Mouse (Mus musculus) heart, adult 2 months (tissue): ENCODE measurements around the gene Abhd18.

Source experiments
- CTCF ChIP-seq: fragments of 200-600 bp; IDR thresholded peaks from 2 replicates; pipeline ENCODE4 v1.8.1; 2022; ENCODE audit warnings: antibody characterized with exemption, mild to moderate bottlenecking, moderate library complexity
- EP300 ChIP-seq: fragments of 200-500 bp; IDR thresholded peaks from 2 replicates; pipeline ENCODE4 v1.6.1; 2011; ENCODE audit warnings: low read depth, low read length, control low read depth; ENCODE audit not compliant: insufficient read depth
- POLR2A ChIP-seq: fragments of 200-500 bp; IDR thresholded peaks from 2 replicates; pipeline ENCODE4 v1.6.1; 2011; ENCODE audit warnings: mild to moderate bottlenecking, low read depth, low read length, control low read depth; ENCODE audit not compliant: insufficient read depth

- TF ChIP-seq POLR2A (no peak), CTCF (no peak), EP300 (no peak)
Measured at GRCm38 (mm10) chr3:40939019-40939418, 92.2 kb downstream of the Abhd18 start.
